Mouse (Mus musculus): ENCODE results near the gene Hacd3.
"Not testable (repeated sequence)": the region's sequence is repeated elsewhere in the genome, so short reads cannot be mapped to it uniquely, and the experiment has no call there.

Gene Hacd3

DNA sequence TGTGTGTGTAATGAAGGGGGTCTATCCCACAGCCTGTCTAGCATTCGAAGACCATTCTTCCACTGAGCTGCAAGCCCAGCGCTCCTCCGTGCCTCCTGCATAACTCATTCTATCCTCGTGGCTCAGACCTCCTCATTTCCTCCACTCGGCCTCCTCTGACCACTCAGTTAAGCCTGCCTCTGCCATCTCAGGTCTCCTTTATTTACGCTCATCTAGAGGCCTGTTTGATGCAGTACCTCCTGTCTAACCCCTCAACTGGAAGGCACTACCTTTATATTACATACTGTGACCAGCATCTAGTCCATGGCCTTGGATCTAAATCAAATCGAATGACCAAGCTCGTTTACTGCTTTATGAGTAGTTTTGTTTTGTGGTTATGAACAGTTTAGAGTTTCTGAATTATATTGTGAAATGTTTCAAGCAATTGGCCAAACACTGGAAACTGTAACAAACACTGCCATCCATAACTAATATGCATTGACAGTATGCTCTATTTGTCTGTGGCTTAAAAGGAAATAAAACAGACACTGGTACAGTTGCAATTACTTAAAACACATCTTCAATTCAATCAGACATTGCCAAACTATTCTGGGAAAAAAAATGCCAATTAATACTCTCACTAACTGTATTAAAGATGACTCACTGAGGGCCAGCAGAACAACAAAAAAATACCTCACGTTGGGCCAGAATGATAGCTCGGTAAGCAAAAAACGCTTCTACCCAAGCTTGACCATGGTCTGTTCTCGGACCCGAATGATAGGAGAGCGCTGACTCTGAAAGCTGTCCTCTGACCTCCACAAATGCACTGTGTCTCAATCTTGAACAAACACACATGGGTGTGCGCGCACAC lies 4.3 kb downstream of the Hacd3 start:
- DNase-seq (ENCODE audit: low spot score): no peak

DNA sequence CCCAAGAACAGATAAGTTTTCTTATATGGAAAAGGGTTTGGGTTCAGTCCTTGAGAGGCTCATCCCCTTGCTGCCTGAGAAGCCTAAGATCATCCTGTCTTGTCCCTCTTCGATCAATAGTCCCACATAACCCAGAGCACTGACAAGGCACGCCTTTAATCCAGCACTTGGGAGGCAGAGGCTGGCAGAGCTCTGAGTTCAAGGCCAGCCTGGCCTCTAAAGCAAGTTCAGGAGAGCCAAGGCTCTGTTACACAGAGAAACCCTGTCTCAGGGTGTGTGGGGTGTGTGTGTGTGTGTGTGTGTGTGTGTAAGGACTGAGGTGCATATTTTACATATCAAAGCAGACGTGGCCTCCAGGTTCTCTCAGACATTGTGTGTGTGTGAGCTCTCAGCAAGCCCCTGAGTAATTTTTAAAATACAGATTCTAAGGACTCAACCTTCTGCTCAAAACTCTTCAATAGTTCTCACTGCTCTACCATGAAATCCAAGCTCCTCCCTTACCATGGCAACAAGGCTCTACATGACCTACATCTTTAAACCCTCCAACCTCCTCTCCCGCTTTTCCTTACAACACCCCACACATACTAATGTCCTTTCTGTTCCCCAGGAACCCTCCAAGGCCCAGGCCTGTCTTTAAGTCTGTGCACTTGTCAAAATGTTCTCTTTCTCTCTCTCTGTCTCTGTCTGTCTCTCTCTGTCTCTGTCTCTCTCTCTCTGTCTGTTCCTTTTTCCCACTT lies 5.1 kb downstream of the Hacd3 start:
- no peak for DNase-seq (ENCODE audit: low spot score)

DNA sequence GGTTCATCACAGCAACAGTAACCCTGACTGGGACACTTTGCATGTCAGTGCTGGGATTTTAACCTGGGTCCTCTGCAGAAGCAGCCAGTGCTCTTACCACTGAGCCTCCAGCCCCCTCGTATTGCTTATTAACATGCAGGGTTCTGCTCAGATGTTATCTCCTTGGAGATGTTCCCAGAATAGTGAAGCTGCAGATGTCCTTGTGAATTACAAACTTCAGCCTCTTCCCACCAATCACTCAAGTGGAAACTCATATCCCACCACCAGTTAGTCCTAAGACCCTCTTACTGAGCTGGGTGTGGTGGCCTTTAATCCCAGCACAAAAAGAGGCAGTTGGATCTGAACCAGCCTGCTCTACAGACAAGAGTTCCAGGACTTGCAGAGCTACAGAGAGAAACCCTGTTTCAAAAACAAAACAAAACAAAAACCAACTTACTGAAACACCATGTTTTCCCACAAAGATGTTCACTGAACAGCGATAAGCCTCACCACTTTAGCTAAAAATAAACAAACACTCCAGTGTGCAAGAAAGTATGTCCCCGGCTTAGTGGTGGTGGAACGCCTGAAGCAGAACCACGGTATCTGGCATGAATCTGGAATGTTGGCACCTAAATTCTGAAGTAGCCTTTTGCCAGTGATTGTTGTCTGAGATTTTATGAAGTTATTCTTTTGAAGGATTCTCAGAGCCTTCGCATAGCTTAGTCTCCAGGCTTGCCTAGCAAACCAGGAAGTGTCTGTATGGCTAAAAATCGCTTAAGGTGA lies 5.9 kb downstream of the Hacd3 start:
- DNase-seq (ENCODE audit: low spot score): no peak

DNA sequence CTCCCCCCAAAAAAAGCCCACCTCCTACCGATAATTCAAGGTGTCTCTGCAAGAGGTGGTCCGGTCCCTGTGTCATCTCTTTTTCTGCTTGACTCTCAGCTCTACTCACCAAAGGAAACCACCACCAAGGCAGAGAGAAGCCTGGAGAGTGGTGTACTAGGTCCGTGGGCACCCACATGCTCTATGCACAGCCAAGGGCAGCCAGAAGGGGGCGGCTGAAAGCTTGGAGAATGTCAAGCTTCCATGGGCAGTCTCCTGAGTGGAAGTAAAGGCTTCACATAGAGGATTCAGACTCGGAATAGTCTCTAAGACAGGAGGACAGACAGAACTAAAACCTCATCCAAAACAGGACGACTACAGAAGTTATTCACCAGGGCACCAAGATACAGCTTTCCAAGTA lies 10.2 kb downstream of the Hacd3 start:
- no peak for DNase-seq (ENCODE audit: low spot score)

DNA sequence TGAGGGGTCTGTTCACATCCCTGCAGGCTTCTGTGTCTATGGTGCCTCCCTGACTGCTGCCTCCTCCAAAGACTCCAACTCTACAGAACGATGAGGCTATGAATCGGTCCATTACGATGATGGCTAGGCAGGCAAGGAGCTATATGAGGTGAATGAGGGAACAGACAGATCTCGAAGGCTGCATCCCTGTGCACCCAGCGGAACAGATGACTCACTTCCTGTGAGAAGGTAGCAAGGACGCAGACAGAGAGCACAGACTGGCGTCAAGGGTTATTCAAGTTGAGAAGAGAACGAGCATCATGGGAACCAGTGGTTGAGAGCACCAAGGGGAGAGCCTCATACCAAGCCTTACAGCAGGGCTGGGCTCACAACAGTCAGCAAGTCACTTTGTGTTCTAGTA lies 10.9 kb downstream of the Hacd3 start:
- no peak for DNase-seq (ENCODE audit: low spot score)

DNA sequence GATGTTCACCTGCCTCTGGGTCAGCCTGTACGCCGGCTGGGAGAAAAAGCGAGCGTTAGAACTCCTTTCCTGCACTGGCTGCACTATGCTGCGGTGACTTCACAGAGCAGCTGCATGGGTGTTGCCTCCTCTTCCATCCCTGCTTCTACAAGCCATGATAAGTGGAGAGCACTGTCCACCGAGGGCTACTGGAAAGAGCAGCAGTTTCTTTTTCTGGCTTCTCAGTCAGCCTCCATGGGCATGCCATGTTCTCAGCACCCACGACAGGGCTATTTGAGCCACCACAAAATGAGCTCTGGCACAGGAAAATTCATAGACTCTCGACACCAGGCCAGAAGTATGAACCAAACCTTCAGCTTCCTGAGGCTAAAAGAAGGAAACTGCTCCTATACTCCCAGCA lies 15.8 kb downstream of the Hacd3 start:
- no peak for DNase-seq (ENCODE audit: low spot score)

DNA sequence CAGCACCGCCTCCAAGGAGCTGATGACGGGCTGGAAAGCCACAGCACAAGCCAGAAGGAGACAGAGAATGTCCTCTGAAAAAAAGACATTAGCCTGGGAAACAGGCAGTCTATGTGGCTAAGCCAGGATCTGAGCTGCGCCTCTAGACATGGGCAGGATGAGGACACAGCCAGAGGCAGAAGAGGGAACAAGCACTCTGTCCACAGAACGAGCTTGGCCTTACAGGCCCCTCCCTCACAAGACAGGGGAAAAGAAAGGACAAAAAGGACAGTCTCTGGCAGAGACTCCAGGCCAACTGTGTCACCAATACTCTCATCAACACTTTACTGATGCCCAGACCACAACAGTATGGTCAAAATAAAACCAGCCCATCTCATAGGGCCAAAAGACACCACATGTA lies 20.0 kb downstream of the Hacd3 start:
- no peak for DNase-seq (ENCODE audit: low spot score)

DNA sequence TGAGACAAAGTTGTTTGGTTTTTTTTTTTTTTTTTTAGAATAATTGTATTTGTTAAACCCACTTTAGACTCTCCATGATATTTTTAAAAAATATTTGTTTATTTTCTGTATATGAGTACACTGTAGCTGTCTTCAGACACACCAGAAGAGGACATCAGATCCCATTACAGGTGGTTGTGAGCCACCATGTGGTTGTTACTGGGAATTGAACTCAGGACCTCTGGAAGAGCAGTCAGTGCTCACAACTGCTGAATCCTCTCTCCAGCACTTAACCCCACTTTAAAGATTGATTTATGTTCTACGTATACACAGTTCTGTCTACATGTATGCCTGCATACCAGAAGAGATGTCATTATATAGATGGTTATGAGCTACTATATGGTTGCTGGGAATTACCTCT lies 26.0 kb downstream of the Hacd3 start:
- DNase-seq (ENCODE audit: low spot score): not testable (repeated sequence)

DNA sequence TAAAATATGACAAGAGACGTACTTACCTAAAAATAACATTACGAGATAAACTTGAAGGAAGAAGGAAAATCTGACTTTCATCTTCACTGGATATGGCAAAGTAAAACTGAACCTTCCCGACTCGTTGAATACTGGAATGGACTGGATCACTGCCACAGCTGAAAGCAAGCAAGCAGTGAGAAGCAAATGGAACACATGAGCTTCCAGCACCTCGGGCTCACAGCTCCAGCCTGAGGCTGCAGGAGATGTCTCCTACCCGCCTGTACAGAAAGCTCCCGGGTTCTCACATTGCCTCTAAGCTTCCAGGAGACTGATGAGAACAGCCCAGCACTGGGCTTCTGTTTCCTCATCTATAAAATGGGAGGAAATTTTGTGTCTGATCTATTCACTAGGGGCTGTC lies 31.2 kb downstream of the Hacd3 start:
- DNase-seq (ENCODE audit: low spot score): no peak

DNA sequence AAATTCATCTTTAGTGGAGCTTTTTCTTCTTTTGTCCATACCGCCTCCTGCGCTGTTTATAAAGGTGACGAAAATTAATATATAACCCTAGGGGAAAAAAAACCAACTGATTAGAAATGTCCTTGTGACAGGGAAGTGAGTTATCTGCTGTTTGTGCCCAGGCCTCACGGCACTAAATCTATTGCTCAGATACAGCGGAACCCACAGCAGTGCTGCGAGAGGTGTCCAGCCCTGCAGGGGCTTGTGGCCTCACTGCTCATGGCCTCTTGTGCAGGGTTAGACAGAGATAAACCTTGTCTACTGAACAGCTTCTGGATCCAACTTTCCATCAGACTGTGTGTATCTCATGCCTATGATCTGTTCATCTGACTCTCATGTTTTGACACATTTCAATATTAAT lies 33.0 kb downstream of the Hacd3 start:
- DNase-seq (ENCODE audit: low spot score): no peak

DNA sequence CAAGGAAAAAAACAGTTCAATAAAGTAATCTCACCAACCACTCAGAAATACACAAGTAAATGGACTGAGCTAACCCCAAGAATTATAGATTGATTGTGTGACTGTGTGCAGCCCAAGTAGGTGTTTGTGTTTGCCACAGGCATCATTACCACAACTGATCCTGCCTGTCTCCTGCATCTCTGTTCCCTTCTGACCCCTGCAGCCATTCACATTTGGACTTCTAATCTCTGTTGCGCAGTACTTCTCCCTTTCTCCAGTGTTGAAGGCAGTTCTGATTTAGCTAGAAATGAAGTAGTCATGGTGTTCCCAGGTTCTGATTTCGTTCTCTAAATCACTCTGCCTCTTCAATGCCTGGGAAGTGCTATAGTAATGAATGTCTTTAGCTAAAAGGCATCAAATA lies 33.8 kb downstream of the Hacd3 start:
- no peak for DNase-seq (ENCODE audit: low spot score)

DNA sequence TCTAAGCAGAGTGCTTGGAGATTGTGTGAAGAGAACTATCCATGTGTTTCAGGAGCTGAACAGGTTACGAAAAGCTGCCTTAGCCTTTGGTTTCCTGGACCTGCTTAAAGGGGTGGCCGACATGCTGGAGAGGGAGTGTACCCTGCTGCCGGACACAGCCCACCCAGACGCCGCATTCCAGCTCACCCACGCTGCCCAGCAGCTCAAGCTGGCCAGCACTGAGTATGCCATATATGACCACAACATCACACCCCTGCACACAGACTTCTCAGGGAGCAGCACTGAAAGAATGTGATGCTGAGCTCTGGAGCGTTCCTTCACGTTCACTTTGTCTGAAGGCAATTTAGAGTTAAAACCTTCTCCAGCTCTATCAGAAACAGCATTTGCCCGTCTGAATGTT lies 35.7 kb downstream of the Hacd3 start:
- no peak for DNase-seq (ENCODE audit: low spot score)

DNA sequence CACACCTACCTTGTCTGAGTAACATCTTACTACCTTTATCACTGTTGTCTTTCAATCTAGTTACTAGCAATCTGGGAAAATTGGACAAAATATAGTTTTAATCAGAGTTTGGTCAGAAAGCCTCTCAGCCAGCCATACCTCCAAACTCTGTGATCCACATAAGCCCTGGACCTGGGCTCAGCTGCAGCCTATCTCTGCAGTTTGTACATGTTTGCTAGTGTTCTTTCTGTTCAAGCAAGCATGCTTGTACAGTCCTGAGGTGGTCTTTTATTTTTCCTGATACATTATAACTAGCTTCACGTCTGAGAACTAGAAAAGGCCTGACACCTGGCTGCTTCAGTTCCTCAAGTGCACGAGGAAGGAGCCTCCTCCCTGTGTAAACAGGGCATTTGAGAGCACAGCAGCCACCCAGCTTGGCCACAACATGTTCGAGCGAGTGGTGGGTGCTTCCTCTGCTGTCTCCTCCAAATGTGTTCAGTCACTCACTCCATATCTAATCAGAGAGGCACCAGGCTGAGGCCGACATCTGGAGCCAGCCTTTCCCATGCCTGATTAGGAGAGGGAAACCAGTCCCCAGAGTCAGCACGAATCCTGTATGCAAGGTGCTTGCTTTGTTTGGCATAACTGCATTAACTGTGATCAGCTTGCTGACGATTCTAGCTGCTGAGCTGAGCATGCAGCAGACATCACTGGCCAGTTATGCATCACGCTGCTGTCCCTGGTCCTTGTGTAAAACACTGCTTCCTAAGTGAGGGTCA lies 36.3 kb downstream of the Hacd3 start:
- DNase-seq (ENCODE audit: low spot score): no peak

DNA sequence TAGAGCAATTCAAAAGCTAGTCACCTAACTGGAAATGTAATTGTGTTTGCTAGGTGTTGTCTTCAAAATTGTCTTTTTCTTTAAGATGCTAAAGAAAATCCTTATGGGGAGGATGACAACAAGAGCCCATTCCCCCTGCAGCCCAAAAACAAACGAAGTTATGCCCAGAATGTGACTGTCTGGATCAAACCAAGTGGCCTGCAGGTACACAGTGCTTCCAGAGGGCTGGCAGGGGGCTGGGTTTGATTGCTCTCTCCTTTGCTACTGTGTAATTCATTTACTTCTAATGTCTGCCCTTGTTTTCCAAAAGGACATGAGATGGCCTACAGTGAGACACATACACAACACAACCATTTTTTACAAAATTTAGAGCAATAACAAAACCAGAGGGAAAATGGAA lies 39.6 kb downstream of the Hacd3 start:
- no peak for DNase-seq (ENCODE audit: low spot score)

DNA sequence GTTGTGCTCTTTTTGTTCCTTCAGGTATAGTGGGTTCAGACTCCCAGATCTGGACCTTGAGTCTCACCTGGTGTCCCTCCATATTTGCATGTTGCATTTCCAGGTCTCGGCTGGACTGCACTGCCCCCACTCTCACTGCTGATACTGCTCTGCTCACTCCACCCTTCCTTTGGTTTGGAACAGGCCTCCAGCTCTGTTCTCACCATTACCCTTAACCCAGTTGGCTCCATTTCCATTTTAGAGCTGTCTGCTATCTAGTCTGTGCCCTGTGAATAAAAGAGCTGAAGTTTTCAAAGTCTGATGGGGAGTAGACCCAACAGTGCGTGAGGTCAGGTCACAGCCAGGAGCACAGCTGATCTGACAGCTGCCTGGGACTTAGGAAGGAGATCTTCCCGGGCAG lies 40.9 kb downstream of the Hacd3 start:
- no peak for DNase-seq (ENCODE audit: low spot score)

DNA sequence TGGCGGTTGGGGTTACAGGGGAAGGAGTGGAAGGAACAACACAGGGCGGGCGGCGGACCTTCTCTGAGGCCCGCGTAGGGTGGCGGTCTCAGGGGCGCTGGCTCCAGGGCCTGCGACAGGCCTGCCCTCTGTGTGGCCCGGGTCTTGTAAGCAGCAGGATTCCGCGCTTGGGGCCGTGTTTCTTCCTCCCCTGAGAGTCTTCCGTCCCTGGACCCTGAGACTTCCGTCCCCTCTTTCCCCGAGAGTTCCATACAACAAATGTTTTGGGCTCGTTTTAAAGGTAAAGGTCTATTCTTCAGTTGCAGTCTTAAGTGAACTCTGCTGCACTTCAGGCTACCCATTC lies 60.5 kb downstream of the Hacd3 start:
- DNase-seq (ENCODE audit: low spot score): no peak

DNA sequence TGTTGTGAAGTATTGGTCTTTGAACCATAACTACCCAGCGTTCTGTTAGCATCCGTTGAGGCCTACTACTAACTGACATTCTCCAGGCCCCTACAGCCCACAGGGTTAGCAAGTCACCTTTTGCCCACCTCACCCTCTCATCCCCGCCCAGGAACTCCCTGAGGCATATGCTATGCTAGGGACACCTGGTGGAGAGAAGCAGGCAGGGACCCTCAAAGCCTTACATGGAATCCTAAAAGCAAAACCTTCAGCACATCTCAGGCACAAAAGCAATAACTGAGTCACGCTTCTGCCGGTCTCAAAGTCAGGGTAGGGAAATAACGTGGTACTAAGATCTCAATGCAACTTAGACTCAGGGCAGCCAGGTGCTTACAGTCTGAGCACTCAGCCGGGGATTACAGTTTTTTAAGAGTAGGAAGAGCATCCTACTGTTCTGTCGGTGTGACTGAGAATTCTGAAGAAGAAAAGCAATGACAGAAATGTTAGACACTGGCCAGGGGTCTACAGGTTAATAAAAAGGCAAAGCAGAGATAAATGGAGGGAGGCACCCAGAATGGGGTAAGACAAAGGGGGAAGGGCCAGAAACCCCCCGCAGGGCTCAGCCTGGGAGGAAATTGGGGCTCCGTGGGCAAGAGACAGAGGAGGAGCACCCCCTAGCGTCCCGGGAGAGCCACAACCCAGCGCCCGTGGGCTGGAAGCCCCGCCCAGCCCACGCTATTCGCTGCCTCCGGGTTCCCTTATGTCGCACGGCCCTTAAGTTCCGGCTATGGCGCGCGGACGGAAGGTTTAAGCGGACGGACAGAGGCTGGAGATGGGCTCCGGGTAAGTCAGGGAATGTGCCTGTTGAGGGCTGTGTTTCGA lies 61.1 kb downstream of the Hacd3 start, which contains the start of gene Ints14:
Gene Ints14 (plus strand): TSS at position 789 of the 861 bp plus-strand sequence.
- DNase-seq (ENCODE audit: low spot score): peak; percentile 98

DNA sequence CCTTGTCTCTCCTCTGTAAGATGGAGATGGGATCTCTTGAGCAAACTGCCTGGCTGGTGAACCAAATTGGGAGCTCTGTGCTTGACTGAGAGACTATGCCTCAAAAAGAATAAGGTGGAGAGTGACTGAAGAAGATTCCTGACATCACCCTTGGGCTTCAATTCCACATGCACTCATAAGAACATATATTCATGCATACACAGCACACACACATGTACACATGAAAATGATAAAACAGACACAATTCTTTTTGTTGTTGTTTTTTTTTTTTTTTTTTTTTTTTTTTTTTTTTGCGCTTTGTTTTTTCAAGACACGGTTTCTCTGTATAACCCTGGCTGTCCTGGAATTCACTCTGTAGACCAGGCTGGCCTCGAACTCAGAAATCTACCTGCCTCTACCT lies 64.2 kb downstream of the Hacd3 start:
- no peak for DNase-seq (ENCODE audit: low spot score)

DNA sequence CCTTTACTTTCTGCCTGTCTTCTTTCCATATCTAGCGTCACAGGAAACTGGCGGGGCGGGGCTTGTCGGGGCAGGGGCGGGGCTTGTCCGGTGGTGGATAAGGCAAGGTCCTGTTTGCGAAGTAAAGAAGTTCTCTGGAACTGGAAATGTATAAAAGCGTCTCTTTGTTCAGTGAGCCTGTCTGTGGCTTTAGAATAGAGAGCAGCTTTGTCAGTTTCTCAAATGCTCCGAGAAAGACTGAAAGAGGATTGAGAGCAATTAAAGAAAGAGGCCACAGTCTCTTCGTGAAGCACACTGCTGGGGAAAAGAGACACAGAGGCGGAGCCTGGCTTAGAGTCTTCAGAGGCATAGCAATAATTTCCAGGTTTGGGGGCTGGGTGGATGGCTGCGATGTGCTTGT lies 65.2 kb downstream of the Hacd3 start:
- no peak for DNase-seq (ENCODE audit: low spot score)

DNA sequence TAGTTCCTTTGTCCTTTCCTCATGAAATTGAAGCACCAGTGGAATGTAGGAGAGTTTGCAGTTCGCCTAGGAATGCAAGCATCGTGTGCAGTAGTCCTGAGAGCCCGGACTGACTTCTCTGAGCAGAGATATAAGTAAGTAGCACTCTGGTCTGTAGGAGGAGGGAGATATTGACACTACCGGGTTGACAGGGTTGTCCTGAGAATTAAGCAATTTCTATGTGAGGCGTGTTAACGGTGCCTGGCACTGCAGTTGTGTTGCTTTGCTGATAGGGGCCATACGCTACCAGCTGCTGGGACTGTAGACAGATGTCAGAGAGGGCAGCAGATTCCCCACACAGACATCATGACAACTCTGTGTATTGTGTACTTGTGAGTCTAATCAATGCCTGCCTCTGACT lies 68.3 kb downstream of the Hacd3 start:
- no peak for DNase-seq (ENCODE audit: low spot score)

DNA sequence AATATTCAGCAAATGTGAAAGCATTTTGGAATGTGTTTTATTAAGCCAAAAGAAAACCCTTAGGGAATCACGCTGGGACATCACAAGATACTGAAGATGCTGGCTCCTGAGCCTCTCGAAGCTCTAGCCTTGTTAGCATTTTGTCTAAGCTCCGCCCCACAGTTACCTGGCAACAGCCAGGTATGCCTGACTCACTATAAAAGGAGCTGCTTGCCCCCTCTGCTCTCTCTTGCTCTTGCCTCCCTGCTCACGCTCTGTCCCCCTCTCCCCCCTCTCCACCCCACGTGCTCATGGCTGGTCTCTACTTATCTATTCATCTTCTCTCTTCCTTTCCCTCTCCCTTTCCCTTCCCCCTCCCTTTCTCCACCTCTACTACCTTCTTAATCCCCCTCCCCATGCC lies 69.4 kb downstream of the Hacd3 start:
- no peak for DNase-seq (ENCODE audit: low spot score)

Data from layer of hippocampus, adult 11-12 months (tissue).